Mouse (Mus musculus) bone marrow, adult 2 months (tissue): ENCODE results near the gene Rmnd1. TPM values are rescaled to one million over a fixed set of nuclear protein-coding genes. Genes with fewer than 3 reads are reported as not detected.

Experiments
- H3K27ac ChIP-seq: fragments of 200-500 bp; 2 replicates; pipeline ENCODE4 v1.5.1; 2012; ENCODE audit warnings: low read depth, mild to moderate bottlenecking, control low read depth, inconsistent platforms, low read length; ENCODE audit not compliant: control insufficient read depth, poor library complexity, insufficient read depth
- H3K4me1 ChIP-seq: fragments of 200-500 bp; 2 replicates; pipeline ENCODE4 v1.6.1; 2011; ENCODE audit warnings: low read length; ENCODE audit not compliant: control insufficient read depth, insufficient read depth
- H3K4me3 ChIP-seq: fragments of 200-500 bp; replicated peaks from 2 replicates; pipeline ENCODE3; 2011; ENCODE audit warnings: mild to moderate bottlenecking, low read depth, low read length, control low read depth; ENCODE audit not compliant: control insufficient read depth
- CTCF ChIP-seq: fragments of 200-500 bp; IDR thresholded peaks from 2 replicates; pipeline ENCODE4 v1.5.1; 2011; ENCODE audit warnings: low read length, control low read depth; ENCODE audit not compliant: control insufficient read depth, insufficient read depth
- POLR2A ChIP-seq: fragments of 200-500 bp; IDR thresholded peaks from 2 replicates; pipeline ENCODE4 v1.6.1; 2011; ENCODE audit warnings: low read depth, mild to moderate bottlenecking, control low read depth, low read length, borderline replicate concordance; ENCODE audit not compliant: control insufficient read depth
- WGBS: fragments of 180-500 bp; shearing (Covaris S2); methylation state at CpG from one replicate; pipeline ENCODE4 v1.1.7; 2018; 5-methylcytosine and 5-hydroxymethylcytosine counted together
- polyA plus RNA-seq: library from polyadenylated mRNA; stranded (reverse); fragments of >200 nt; gene quantifications from 2 replicates; pipeline ENCODE4 v1.2.4, GENCODE M21; 2011; ENCODE audit warnings: low replicate concordance; ENCODE audit not compliant: missing spikeins, insufficient read depth, insufficient read length

Gene Rmnd1
- polyA plus RNA-seq, 1 experiment, result 47.1 TPM

DNA sequence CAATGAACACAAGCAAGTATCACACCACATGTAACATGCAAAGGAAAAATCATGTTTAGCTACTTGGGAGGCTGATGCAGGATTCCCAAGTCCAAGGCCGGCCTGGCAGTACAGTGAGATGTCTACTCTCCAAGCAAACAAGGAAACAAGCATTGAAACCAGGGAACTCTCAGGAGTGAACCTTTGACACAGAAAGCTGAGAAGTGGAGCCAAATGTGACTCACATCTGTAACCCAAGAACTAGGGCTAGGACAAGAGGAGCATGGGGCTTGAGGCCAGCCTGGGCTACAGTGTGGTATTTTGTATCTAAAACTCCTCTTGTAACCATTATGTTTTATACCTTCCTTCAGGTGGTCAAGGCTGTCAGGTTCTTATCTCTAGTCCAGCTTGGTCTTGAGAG lies 25.0 kb downstream of the Rmnd1 start:
- WGBS, result 78% methylated on average over 1 of the region's 1 CpGs
- TF ChIP-seq POLR2A (no peak), CTCF (no peak)
- H3K4me3 ChIP-seq, result no peak overlapping the region
- no peaks in the 10 kb centered on the region for H3K4me1 ChIP-seq
- H3K27ac ChIP-seq, result no peak overlapping the region

DNA sequence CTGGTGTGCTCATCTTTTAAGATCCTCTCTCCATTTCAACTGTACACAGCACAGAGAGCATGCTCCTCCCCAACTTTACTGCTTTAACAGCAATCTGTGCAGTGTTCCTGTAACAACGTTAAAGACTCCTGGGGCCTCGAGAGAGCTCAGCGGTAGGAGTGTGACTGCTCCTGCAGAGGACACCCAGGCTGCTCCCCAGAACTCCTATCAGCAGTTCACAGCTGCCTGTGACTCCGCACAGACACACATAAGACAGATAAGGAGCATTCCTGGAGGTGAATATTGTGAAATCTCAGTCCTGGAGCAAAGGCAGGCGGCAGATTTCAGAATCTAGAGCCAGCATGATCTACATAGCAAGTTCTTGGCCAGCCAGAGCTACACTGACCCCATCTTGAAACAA lies 26.7 kb downstream of the Rmnd1 start:
- WGBS, result 55% methylated on average over 5 of the region's 5 CpGs

DNA sequence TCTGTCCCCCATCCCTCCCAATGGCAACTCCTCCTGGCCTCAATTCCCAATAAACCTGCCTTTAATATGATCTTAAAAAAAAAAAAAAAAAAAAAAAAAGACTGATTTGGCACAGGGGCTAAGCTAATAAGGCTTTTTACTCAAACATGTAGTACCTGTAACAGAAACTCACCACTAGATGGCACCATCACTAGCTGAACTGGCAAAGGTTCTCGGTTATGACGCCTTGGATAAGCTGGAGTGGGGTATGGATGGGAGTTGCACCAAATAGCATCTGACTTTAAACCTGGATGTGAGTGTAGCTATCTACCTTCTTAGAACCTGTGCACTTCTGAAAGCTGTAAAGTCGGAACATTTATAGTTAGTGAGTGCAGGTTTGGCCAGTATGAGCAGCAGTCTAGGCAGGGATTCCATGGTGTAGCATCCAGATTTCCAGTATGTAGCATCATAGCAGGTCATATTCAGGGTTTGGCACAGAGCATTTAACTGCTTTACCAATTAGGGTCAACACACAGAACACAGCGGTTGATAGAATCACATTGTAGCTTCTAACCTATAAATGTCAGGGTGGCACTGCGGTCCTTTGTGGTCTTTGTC lies 27.2 kb downstream of the Rmnd1 start:
- no peak overlapping the region for H3K27ac ChIP-seq
- TF ChIP-seq POLR2A, result no peak
- peak; percentile 51 for TF ChIP-seq CTCF
- no peak overlapping the region for H3K4me3 ChIP-seq
- 58% methylated on average over 5 of the region's 5 CpGs for WGBS
- H3K4me1 ChIP-seq, result no peaks in the 10 kb centered on the region

More for the DNA sequence above, 26.7 kb downstream of the Rmnd1 start:
- H3K4me1 ChIP-seq, result no peaks in the 10 kb centered on the region
- no peak overlapping the region for H3K4me3 ChIP-seq
- TF ChIP-seq CTCF, result no peak
- TF ChIP-seq POLR2A, result no peak
- no peak overlapping the region for H3K27ac ChIP-seq

DNA sequence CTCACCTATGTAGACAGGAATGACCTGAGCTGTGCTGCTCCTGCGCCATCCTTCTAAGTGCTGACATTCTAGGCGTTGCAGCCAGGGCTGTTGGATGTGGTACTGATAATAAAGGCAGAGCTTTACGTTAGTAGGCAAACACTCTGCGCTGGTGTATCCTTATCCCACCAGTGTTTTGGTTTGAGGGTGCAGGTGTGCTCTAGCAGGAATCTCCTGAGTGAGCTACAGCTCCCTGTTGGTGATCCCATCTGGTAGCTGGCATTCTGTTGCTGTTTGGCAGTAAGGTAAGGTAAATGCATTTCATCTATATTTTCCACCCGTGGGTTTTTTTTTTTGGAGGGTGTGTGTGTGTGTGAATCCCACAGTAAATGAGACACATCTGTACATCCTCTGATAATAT lies 34.1 kb downstream of the Rmnd1 start:
- Histone ChIP-seq H3K27ac (no peak overlapping the region), H3K4me1 (no peaks in the 10 kb centered on the region), H3K4me3 (no peak overlapping the region)
- no peak for TF ChIP-seq POLR2A
- no peak for TF ChIP-seq CTCF
- WGBS, result 81% methylated on average over 5 of the region's 5 CpGs

DNA sequence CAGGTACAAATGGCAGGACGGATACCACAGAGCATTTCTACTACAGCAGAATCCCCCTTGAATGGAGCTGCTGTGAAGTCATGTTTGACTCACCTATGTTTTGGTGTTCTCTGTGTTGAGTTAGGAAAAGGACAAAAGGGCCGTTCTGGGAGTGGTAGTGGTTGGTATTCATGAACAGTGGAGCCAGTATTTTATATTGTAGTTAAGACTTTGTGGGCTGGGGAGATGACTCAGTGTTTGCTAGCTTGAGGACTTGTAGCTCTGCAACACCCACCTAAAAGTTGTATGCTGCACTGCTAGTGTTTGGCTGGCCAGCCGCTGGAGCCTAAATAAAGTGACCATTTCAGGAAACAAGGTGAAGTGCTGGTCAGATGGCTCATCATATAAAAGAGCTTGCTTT lies 36.9 kb downstream of the Rmnd1 start:
- H3K4me3 ChIP-seq, result no peak overlapping the region
- H3K4me1 ChIP-seq, result peaks cover 4% of the 10 kb centered on the region; the same call in 1 of the 2 replicates
- no peak for TF ChIP-seq POLR2A
- no peak for TF ChIP-seq CTCF
- 83% methylated on average over 3 of the region's 3 CpGs for WGBS
- no peak overlapping the region for H3K27ac ChIP-seq

DNA sequence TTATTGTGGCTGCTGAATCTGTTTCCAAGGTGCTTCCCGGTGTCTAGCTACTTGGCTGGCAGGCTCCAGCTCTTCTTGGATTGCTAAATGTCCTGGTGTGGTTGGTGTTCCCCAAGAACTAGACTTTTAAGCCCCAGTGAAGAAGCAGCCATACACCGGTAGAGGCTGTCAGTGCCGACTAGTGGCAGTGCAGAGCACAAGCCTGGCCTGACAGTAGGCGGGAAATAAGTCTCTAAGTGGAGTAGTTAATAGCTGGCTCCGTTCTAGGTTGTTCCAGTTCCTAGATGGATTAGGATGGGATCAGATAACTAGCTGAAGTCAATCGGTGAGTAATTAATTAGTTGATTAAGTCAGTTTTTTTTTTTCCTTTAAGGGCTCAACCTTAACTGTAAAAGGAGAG lies 40.3 kb downstream of the Rmnd1 start:
- Histone ChIP-seq H3K4me3 (no peak overlapping the region), H3K27ac (no peak overlapping the region), H3K4me1 (peaks cover 7% of the 10 kb centered on the region)
- TF ChIP-seq POLR2A (no peak), CTCF (peak; percentile 56)
- WGBS, result 21% methylated on average over 6 of the region's 6 CpGs

DNA sequence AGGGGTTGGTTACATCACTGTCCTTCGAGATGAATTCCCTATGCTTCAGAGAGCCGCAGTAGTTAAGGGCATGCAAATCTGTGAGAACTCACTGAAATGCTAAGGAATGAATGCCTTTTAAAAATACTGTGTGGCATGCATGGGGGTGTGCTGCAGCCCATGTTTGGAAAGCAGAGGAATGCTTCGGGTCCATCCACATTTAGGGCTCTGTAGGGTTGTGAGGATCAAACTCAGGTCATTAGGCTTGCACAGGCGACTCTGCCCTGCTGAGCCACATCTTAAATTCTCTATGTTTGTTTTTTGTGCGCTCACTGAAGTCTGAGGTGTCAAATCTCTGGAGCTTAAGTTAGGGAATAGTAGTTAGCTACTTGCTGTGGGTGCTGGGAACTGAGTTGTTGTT lies 41.1 kb downstream of the Rmnd1 start:
- TF ChIP-seq CTCF (no peak), POLR2A (no peak)
- no peak overlapping the region for H3K4me3 ChIP-seq
- no peak overlapping the region for H3K27ac ChIP-seq
- H3K4me1 ChIP-seq, result peaks cover 7% of the 10 kb centered on the region
- WGBS, result 76% methylated on average over 5 of the region's 5 CpGs

DNA sequence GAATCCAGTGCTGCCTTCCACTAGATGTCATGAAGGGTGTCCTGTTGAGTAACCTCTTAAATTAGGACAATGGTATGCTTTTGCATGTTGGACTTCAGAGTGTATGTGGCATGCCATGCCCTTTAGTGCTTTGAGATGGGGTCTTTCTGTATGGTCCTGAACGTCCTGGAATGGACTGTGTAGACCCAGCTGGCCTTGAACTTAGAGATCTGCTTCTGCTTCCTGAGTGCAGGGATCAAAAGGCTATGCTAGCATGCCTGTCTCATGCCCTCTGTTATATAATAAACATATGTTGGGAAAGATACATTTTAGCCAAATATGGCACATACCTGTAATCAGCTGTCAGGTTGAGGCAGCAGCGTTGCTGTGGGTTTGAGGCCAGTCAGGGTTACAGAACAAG lies 41.6 kb downstream of the Rmnd1 start:
- TF ChIP-seq CTCF, result no peak
- no peak for TF ChIP-seq POLR2A
- Histone ChIP-seq H3K4me3 (no peak overlapping the region), H3K27ac (no peak overlapping the region), H3K4me1 (peaks cover 7% of the 10 kb centered on the region)
- WGBS, result 49% methylated on average over 2 of the region's 2 CpGs
